Mouse (Mus musculus) intestine, embryonic 16.5 days (tissue): ENCODE results near the gene Rrp1. TPM values are rescaled to one million over a fixed set of nuclear protein-coding genes. Genes with fewer than 3 reads are reported as not detected.

ENCODE experiments used
- ATAC-seq: fragments of 200-750 bp; cut with Nextera tagmentation; 2 replicates; pipeline ENCODE4 v1.8.0; 2017; ENCODE audit warnings: moderate TSS enrichment, moderate library complexity
- H3K27ac ChIP-seq: fragments of 300-500 bp; sonication (generic); 2 replicates; pipeline ENCODE4 v1.5.1; 2014; ENCODE audit warnings: mild to moderate bottlenecking, low read length
- H3K27me3 ChIP-seq: fragments of 300-500 bp; sonication (generic); replicated peaks from 2 replicates; pipeline ENCODE4 v1.6.1; 2014; ENCODE audit warnings: low read length, control low read depth, mixed read lengths; ENCODE audit not compliant: control insufficient read depth, insufficient read depth
- H3K36me3 ChIP-seq: fragments of 300-500 bp; sonication (generic); 2 replicates; pipeline ENCODE4 v1.6.1; 2014; ENCODE audit warnings: low read length, control low read depth; ENCODE audit not compliant: control insufficient read depth, insufficient read depth
- H3K4me1 ChIP-seq: fragments of 300-500 bp; sonication (generic); 2 replicates; pipeline ENCODE4 v1.6.1; 2014; ENCODE audit warnings: low read length, control low read depth, mixed read lengths; ENCODE audit not compliant: control insufficient read depth, insufficient read depth
- H3K4me2 ChIP-seq: fragments of 300-500 bp; sonication (generic); 2 replicates; pipeline ENCODE4 v1.6.1; 2014; ENCODE audit warnings: low read depth, low read length, control low read depth
- H3K4me3 ChIP-seq: fragments of 300-500 bp; sonication (generic); 2 replicates; pipeline ENCODE4 v1.5.1; 2014; ENCODE audit warnings: mild to moderate bottlenecking, low read length
- H3K9ac ChIP-seq: fragments of 300-500 bp; sonication (generic); 2 replicates; pipeline ENCODE4 v1.6.1; 2014; ENCODE audit warnings: low read depth, low read length
- H3K9me3 ChIP-seq: fragments of 300-500 bp; sonication (generic); 2 replicates; pipeline ENCODE4 v1.6.1; 2016; ENCODE audit warnings: low read length, control low read depth; ENCODE audit not compliant: control insufficient read depth
- WGBS: fragments of 180-500 bp; shearing (Covaris S2); extraction: QIAGEN DNeasy Blood & Tissue Kit; methylation state at CpG from one replicate; pipeline ENCODE4 v1.1.7; 2014; 5-methylcytosine and 5-hydroxymethylcytosine counted together
- polyA plus RNA-seq: library from polyadenylated mRNA; unstranded; fragments of >200 nt; fragmentation: Nextera tagmentation; extraction: Ambion mirVana; gene quantifications from 2 replicates; pipeline ENCODE4 v1.2.1, GENCODE M21; 2015

Rrp1 gene
- polyA plus RNA-seq, 1 experiment from 2014 or later, result 268 TPM

GRCm38 (mm10) chr10:78413152-78413520, 293 bp upstream of the Rrp1 start:
- Histone ChIP-seq H3K27ac (no peak overlapping the region; the same call in 1 of the 2 replicates), H3K27me3 (no peaks in the 10 kb centered on the region), H3K9me3 (no peaks in the 10 kb centered on the region), H3K4me3 (peak overlapping the region; percentile 90), H3K9ac (peak overlapping the region; percentile 87), H3K4me1 (peaks cover 6% of the 10 kb centered on the region; the same call in 1 of the 2 replicates), H3K36me3 (peaks cover 7% of the 10 kb centered on the region), H3K4me2 (peak overlapping the region; percentile 77)
- WGBS, result 40% methylated on average over 7 of the region's 7 CpGs
- ATAC-seq, result no peak

- peak overlapping the region; percentile 87 for H3K9ac ChIP-seq
- H3K36me3 ChIP-seq, result peaks cover 16% of the 10 kb centered on the region
- H3K27ac ChIP-seq, result no peak overlapping the region; the same call in 1 of the 2 replicates
- 12% methylated on average over 8 of the region's 8 CpGs for WGBS
- ATAC-seq, result no peak
- H3K4me2 ChIP-seq, result peak overlapping the region; percentile 77
- peaks cover 6% of the 10 kb centered on the region; the same call in 1 of the 2 replicates for H3K4me1 ChIP-seq
- no peaks in the 10 kb centered on the region for H3K27me3 ChIP-seq
- peak overlapping the region; percentile 90 for H3K4me3 ChIP-seq
- no peaks in the 10 kb centered on the region for H3K9me3 ChIP-seq
These were observed 992 bp downstream of the Rrp1 start for GRCm38 (mm10) chr10:78411851-78412250.

- Histone ChIP-seq H3K4me2 (no peak overlapping the region), H3K4me1 (peaks cover 6% of the 10 kb centered on the region; the same call in 1 of the 2 replicates), H3K27me3 (no peaks in the 10 kb centered on the region), H3K4me3 (no peak overlapping the region), H3K9ac (no peak overlapping the region), H3K36me3 (peaks cover 26% of the 10 kb centered on the region), H3K27ac (no peak overlapping the region), H3K9me3 (no peaks in the 10 kb centered on the region)
- WGBS, result 87% methylated on average over 9 of the region's 9 CpGs
- ATAC-seq, result no peak
These were observed 3.6 kb downstream of the Rrp1 start for GRCm38 (mm10) chr10:78409035-78409788.

- H3K4me2 ChIP-seq, result no peak overlapping the region
- no peak overlapping the region for H3K9ac ChIP-seq
- H3K27ac ChIP-seq, result no peak overlapping the region
- no peak for ATAC-seq
- peaks cover 39% of the 10 kb centered on the region for H3K36me3 ChIP-seq
- H3K4me3 ChIP-seq, result no peak overlapping the region
- 90% methylated on average over 4 of the region's 4 CpGs for WGBS
- no peaks in the 10 kb centered on the region for H3K9me3 ChIP-seq
- H3K27me3 ChIP-seq, result no peaks in the 10 kb centered on the region
- H3K4me1 ChIP-seq, result peaks cover 2% of the 10 kb centered on the region; the same call in 1 of the 2 replicates
These were observed 5.7 kb downstream of the Rrp1 start for GRCm38 (mm10) chr10:78407132-78407531.

- no peaks in the 10 kb centered on the region for H3K9me3 ChIP-seq
- H3K9ac ChIP-seq, result no peak overlapping the region
- no peak for ATAC-seq
- no peak overlapping the region for H3K27ac ChIP-seq
- H3K4me3 ChIP-seq, result no peak overlapping the region
- no peaks in the 10 kb centered on the region for H3K27me3 ChIP-seq
- H3K36me3 ChIP-seq, result peaks cover 49% of the 10 kb centered on the region
- H3K4me1 ChIP-seq, result no peaks in the 10 kb centered on the region
- no peak overlapping the region for H3K4me2 ChIP-seq
- 92% methylated on average over 6 of the region's 6 CpGs for WGBS
These were observed 6.7 kb downstream of the Rrp1 start for GRCm38 (mm10) chr10:78406152-78406551.

GRCm38 (mm10) chr10:78402301-78402922, 10.4 kb downstream of the Rrp1 start:
- H3K4me1 ChIP-seq, result no peaks in the 10 kb centered on the region
- no peak overlapping the region for H3K27ac ChIP-seq
- H3K27me3 ChIP-seq, result no peaks in the 10 kb centered on the region
- H3K36me3 ChIP-seq, result peaks cover 48% of the 10 kb centered on the region
- no peak for ATAC-seq
- no peak overlapping the region for H3K4me3 ChIP-seq
- H3K9ac ChIP-seq, result no peak overlapping the region
- 93% methylated on average over 14 of the region's 14 CpGs for WGBS
- H3K4me2 ChIP-seq, result no peak overlapping the region
- H3K9me3 ChIP-seq, result no peaks in the 10 kb centered on the region

GRCm38 (mm10) chr10:78401127-78401526, 11.7 kb downstream of the Rrp1 start:
- H3K4me2 ChIP-seq, result no peak overlapping the region
- no peak overlapping the region for H3K4me3 ChIP-seq
- H3K4me1 ChIP-seq, result no peaks in the 10 kb centered on the region
- no peaks in the 10 kb centered on the region for H3K27me3 ChIP-seq
- no peak overlapping the region for H3K27ac ChIP-seq
- no peak overlapping the region for H3K9ac ChIP-seq
- no peak for ATAC-seq
- H3K9me3 ChIP-seq, result no peaks in the 10 kb centered on the region
- H3K36me3 ChIP-seq, result peaks cover 40% of the 10 kb centered on the region
- WGBS, result 78% methylated on average over 2 of the region's 2 CpGs

- Histone ChIP-seq H3K9me3 (no peaks in the 10 kb centered on the region), H3K27ac (no peak overlapping the region), H3K9ac (no peak overlapping the region), H3K4me3 (no peak overlapping the region), H3K4me2 (no peak overlapping the region), H3K27me3 (no peaks in the 10 kb centered on the region), H3K4me1 (no peaks in the 10 kb centered on the region), H3K36me3 (peaks cover 34% of the 10 kb centered on the region)
- peak; percentile 12; the same call in 1 of the 2 replicates for ATAC-seq
- WGBS, result 48% methylated on average over 17 of the region's 17 CpGs
These were observed 13.7 kb downstream of the Rrp1 start for GRCm38 (mm10) chr10:78399090-78399657.

GRCm38 (mm10) chr10:78396625-78396885, 16.3 kb downstream of the Rrp1 start:
- ATAC-seq, result peak; percentile 5; the same call in 1 of the 2 replicates
- no peak overlapping the region for H3K27ac ChIP-seq
- H3K9me3 ChIP-seq, result no peaks in the 10 kb centered on the region
- no peak overlapping the region for H3K4me3 ChIP-seq
- no peaks in the 10 kb centered on the region for H3K4me1 ChIP-seq
- 53% methylated on average over 4 of the region's 4 CpGs for WGBS
- H3K4me2 ChIP-seq, result no peak overlapping the region
- peaks cover 15% of the 10 kb centered on the region for H3K36me3 ChIP-seq
- H3K9ac ChIP-seq, result no peak overlapping the region
- H3K27me3 ChIP-seq, result peaks cover 4% of the 10 kb centered on the region; the same call in 1 of the 2 replicates
